9 mouse cellular contexts compared by ENCODE assay signal in the genomic region with DNA sequence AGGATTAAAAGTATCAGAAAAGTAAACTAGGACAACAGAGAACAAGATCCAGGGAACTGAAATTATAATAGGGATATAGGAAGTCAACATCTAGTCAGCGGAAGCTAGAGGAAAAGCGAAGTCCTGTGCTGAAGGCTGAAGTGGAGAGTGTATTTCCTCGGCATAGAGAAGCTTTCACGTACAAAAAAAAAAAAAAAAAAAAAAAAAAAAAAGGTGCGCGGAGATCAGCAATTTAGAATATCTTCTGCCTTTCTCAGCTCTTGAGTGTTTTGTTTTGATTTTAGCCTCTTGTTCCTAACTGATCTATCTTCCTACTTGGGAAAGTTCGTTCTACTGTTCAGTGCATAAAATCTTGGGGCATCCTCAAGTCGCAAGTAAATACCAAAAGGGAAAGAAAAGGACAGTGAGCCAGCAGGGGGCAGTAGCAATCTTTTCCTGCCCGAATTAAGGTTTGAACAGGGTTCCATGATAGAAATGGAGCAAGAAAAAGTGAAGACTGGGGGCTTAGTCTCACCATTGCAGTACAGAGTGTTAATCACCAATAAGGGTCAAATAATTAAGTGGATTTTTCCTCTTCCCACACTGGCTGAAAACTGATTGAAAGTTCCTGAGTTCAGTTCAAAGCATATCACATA. TPM values are rescaled to one million over a fixed set of nuclear protein-coding genes. Genes with fewer than 3 reads are reported as not detected.
DNase-seq lines count a peak whose midpoint lies in the region; ATAC-seq lines count a peak whose summit lies in the region.
"Had no signal": no experiment of that assay in that cellular context is flagged by ENCODE, and none has a peak within 500 bp of the region (broad histone marks: within the 10 kb centered on the region; RNA-seq: fewer than 3 reads in every experiment).

No protein-coding gene starts in this region.

- H3K9ac ChIP-seq in heart, embryonic 14.5 days (ENCODE audit: low read length) = no peak overlapping the region
- no peak overlapping the region for H3K9ac ChIP-seq in embryonic facial prominence, embryonic 11.5 days (replicated peaks; ENCODE audit: low read length)
- H3K9ac ChIP-seq in hindbrain, embryonic 15.5 days = no peak overlapping the region

- H3K4me2 ChIP-seq in heart, embryonic 14.5 days (ENCODE audit: low read length) = peak overlapping the region; percentile 61
- H3K4me2 ChIP-seq in embryonic facial prominence, embryonic 11.5 days (ENCODE audit: low read depth, low read length) = peak overlapping the region; percentile 33
- H3K4me2 ChIP-seq in hindbrain, embryonic 15.5 days = peak overlapping the region; percentile 60

- intact Hi-C loops in left cerebral cortex, postnatal 4 days (cut with DNase I) = loop anchor here (2.0 to 5.0 kb wide), 2 partner anchors 786 to 819 kb away; no protein-coding TSS in a partner anchor

- no peak for ATAC-seq in heart, embryonic 14.5 days (ENCODE audit: insufficient number of reproducible peaks, insufficient read depth, low FRiP score, low read depth)
- no peak for ATAC-seq in embryonic facial prominence, embryonic 11.5 days (replicated peaks; ENCODE audit: insufficient number of reproducible peaks, low FRiP score, low TSS enrichment, low read depth)
- 0 out of 2 replicates have a peak, but pooled peaks have one; percentile 51 for ATAC-seq in hindbrain, embryonic 15.5 days (ENCODE audit: low FRiP score, low read depth)
- ATAC-seq in monocyte, adult 5-6 weeks (replicated peaks; ENCODE audit: insufficient number of reproducible peaks, low FRiP score, low TSS enrichment, poor library complexity, severe bottlenecking) = no peak

- H3K27ac ChIP-seq in heart, embryonic 14.5 days (replicated peaks in 1 of 2; ENCODE audit: control insufficient read depth in 1 of 2, insufficient read depth in 1 of 2, low read depth in 2 of 2, low read length in 2 of 2) = no peak overlapping the region
- H3K27ac ChIP-seq in embryonic facial prominence, embryonic 11.5 days (replicated peaks; ENCODE audit: low read depth, low read length) = no peak overlapping the region
- no peak overlapping the region for H3K27ac ChIP-seq in hindbrain, embryonic 15.5 days (replicated peaks)

- no peaks in the 10 kb centered on the region for H3K4me1 ChIP-seq in heart, embryonic 14.5 days (ENCODE audit: control insufficient read depth in 2 of 2, insufficient read depth in 2 of 2, low read length in 2 of 2)
- no peaks in the 10 kb centered on the region for H3K4me1 ChIP-seq in embryonic facial prominence, embryonic 11.5 days (ENCODE audit: control insufficient read depth, insufficient read depth, low read length)
- H3K4me1 ChIP-seq in hindbrain, embryonic 15.5 days (replicated peaks) = no peaks in the 10 kb centered on the region

- DNase-seq in heart, adult 11 months = no peak
- DNase-seq in adrenal gland, adult 18-20 months (ENCODE audit: low spot score in 2 of 2) = peak; percentile 11 to 24
- peak; percentile 49 for DNase-seq in embryonic facial prominence, embryonic 11.5 days (ENCODE audit: low spot score)
- DNase-seq in left cerebral cortex, postnatal 4 days = peak; percentile 66
- DNase-seq in right cerebral cortex, adult 18-20 months = peak; percentile 22

- no peaks in the 10 kb centered on the region for H3K27me3 ChIP-seq in heart, embryonic 14.5 days (ENCODE audit: control insufficient read depth, insufficient read depth, low read length)
- no peaks in the 10 kb centered on the region for H3K27me3 ChIP-seq in embryonic facial prominence, embryonic 11.5 days (ENCODE audit: control insufficient read depth, insufficient read depth, low read length)
- H3K27me3 ChIP-seq in hindbrain, embryonic 15.5 days = no peaks in the 10 kb centered on the region

- WGBS in heart, embryonic 14.5 days = 8% methylated on average over 9 of the region's 9 CpGs
- WGBS in embryonic facial prominence, embryonic 11.5 days = 10% methylated on average over 9 of the region's 9 CpGs
- WGBS in hindbrain, embryonic 15.5 days = 12% methylated on average over 9 of the region's 9 CpGs

- H3K36me3 ChIP-seq in heart, embryonic 14.5 days (ENCODE audit: control insufficient read depth, insufficient read depth, low read length) = no peaks in the 10 kb centered on the region
- H3K36me3 ChIP-seq in embryonic facial prominence, embryonic 11.5 days (replicated peaks; ENCODE audit: control insufficient read depth, insufficient read depth, low read depth, low read length) = no peaks in the 10 kb centered on the region
- no peaks in the 10 kb centered on the region for H3K36me3 ChIP-seq in hindbrain, embryonic 15.5 days
- H3K36me3 ChIP-seq: G1E had no signal

- peak overlapping the region in 1 of 2 experiments; percentile 21; a peak in 3 of 4 replicates for H3K4me3 ChIP-seq in heart, embryonic 14.5 days (ENCODE audit: control insufficient read depth in 1 of 2, insufficient read depth in 1 of 2, low read depth in 1 of 2, low read length in 2 of 2)
- H3K4me3 ChIP-seq in embryonic facial prominence, embryonic 11.5 days (ENCODE audit: low read depth, low read length) = no peak overlapping the region; the same call in 1 of the 2 replicates
- peak overlapping the region; percentile 41 for H3K4me3 ChIP-seq in hindbrain, embryonic 15.5 days

- H3K9me3 ChIP-seq in heart, embryonic 14.5 days (ENCODE audit: control insufficient read depth, low read length) = no peaks in the 10 kb centered on the region
- H3K9me3 ChIP-seq in embryonic facial prominence, embryonic 11.5 days (replicated peaks; ENCODE audit: control insufficient read depth, low read length) = no peaks in the 10 kb centered on the region
- no peaks in the 10 kb centered on the region for H3K9me3 ChIP-seq in hindbrain, embryonic 15.5 days
- H3K9me3 ChIP-seq: G1E had no signal

RNA-seq across cellular contexts. Expression of a gene that starts 0.6 kb away (rescaled TPM):
- polyA plus RNA-seq in heart, embryonic 14.5 days (2014; fragmentation: Nextera tagmentation; extraction: Ambion mirVana) = not detected in 2 replicates
- total RNA-seq in adrenal gland, adult 18-20 months (2021) = not detected
- polyA plus RNA-seq in embryonic facial prominence, embryonic 11.5 days (2014; fragmentation: Nextera tagmentation; extraction: Ambion mirVana) = 0.13 and 0.21 TPM in 2 replicates
- polyA plus RNA-seq in hindbrain, embryonic 15.5 days (2015; fragmentation: Nextera tagmentation; extraction: Ambion mirVana) = 43.4 and 46.7 TPM in 2 replicates
- total RNA-seq in left cerebral cortex, postnatal 4 days (2021) = 10 to 100 TPM; 58.2 to 62.0 TPM
- total RNA-seq in monocyte, adult 5-6 weeks (2017) = not detected in 3 replicates
- total RNA-seq: G1E had no signal
- polyA plus RNA-seq: G1E had no signal

Comparison
In these comparisons a context has a peak if more than half of its experiments do, and no peak if none do; other contexts are left out.
1. RNA of a gene that starts 0.6 kb away (total RNA-seq): 58.2 to 62.0 TPM in left cerebral cortex, postnatal 4 days; not detected in adrenal gland, adult 18-20 months and not detected in monocyte, adult 5-6 weeks; every median in the first group is over 10 times any median in the second.
2. Peak in every context shown above with its lines, with median percentiles within 50 percentile points of each other: H3K4me2 ChIP-seq.